Mouse (Mus musculus): Measurements from ENCODE around the gene Sucla2. TPM values are rescaled to one million over a fixed set of nuclear protein-coding genes. Genes with fewer than 3 reads are reported as not detected.

Sucla2 gene
- 102 and 112 TPM in 2 replicates for polyA plus RNA-seq (2014; fragmentation: Nextera tagmentation; extraction: Ambion mirVana)

DNA sequence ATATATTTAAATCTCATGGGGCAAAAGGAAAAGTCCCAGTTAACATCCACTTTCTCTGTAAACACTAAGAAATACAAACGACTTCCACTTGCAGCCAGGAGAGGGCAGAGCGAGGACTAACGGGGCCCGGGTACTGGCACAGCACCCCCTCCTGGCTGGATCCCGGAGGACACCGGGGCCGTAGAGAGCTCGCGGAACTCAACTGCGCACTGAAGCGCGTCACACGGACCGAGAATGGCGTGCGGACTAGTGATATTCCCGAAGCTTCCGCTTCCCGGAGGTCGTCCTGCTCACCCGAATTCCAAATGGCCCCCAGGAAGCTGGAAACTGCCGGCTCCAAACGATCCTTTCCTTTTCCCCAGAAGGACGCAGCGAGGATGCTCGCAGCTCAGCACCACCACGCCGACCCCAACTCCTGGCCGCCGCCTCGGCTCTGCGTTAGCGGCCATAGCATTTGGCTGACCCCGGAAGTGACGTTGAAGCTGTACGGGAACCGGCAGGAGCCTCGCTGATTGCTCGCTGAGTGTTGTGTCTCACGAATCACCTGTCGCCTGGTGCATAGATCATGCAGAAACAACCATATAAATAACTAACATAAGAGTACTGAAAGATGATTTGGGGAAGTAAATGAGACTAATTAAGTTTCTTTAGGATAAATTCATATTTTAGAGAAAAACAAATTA is at the start of gene Sucla2:
TSS of gene Sucla2 (plus strand) at position 554 of the 683 bp plus-strand sequence.
- peak within 1 kb of the TSS; percentile 54 for H3K9ac ChIP-seq
- H3K27me3 ChIP-seq (ENCODE audit: insufficient read depth, low read length): no peaks in the 10 kb centered on the region
- H3K9me3 ChIP-seq (ENCODE audit: low read depth, low read length): no peaks in the 10 kb centered on the region
- WGBS: under 1% methylated on average over 37 of the region's 41 CpGs
- peak within 1 kb of the TSS; percentile 88 for H3K27ac ChIP-seq (ENCODE audit: low read depth)
- TF ChIP-seq CTCF (IDR thresholded peaks at IDR 0.05; ENCODE audit: low read depth): peak; percentile 99
- DNase-seq (peak; percentile 99), ATAC-seq (ENCODE audit: insufficient read depth) (peak; percentile 100)
- peak within 1 kb of the TSS; percentile 56 for H3K4me2 ChIP-seq
- H3K4me1 ChIP-seq (ENCODE audit: insufficient read depth): no peaks in the 10 kb centered on the region
- no peaks in the 10 kb centered on the region for H3K36me3 ChIP-seq (ENCODE audit: insufficient read depth)
- peak within 1 kb of the TSS; percentile 50 for H3K4me3 ChIP-seq (ENCODE audit: low read depth, low read length)

DNA sequence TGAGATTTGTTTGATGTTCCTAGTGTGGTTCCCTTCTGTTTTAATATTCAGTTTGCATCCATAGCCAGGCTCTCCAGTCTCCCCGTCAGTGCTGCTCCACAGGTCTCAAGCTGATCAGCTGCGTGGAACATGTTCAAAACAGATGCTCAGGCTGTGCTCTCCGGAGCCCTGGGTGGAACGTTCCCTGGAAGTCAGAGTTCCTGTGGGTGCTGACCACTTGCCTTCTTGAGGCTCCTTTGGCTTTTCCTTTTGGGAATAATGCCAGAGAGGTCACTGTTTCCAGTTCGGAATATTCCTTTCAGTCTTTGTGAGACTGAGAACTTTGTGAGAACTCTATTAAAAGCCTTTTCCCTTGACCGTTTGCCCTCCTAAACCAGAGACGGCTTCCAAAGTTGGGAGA is 49.6 kb upstream of the Sucla2 start:
- Histone ChIP-seq H3K4me1 (ENCODE audit: insufficient read depth) (peaks cover 6% of the 10 kb centered on the region; the same call in 1 of the 2 replicates), H3K9ac (no peak overlapping the region), H3K9me3 (ENCODE audit: low read depth, low read length) (no peaks in the 10 kb centered on the region), H3K27me3 (ENCODE audit: insufficient read depth, low read length) (no peaks in the 10 kb centered on the region), H3K36me3 (ENCODE audit: insufficient read depth) (no peaks in the 10 kb centered on the region), H3K4me2 (no peak overlapping the region), H3K27ac (ENCODE audit: low read depth) (no peak overlapping the region), H3K4me3 (ENCODE audit: low read depth, low read length) (no peak overlapping the region)
- WGBS: 65% methylated on average over 7 of the region's 7 CpGs
- DNase-seq: no peak
- ATAC-seq (ENCODE audit: insufficient read depth): no peak
- TF ChIP-seq CTCF (IDR thresholded peaks at IDR 0.05; ENCODE audit: low read depth): no peak

DNA sequence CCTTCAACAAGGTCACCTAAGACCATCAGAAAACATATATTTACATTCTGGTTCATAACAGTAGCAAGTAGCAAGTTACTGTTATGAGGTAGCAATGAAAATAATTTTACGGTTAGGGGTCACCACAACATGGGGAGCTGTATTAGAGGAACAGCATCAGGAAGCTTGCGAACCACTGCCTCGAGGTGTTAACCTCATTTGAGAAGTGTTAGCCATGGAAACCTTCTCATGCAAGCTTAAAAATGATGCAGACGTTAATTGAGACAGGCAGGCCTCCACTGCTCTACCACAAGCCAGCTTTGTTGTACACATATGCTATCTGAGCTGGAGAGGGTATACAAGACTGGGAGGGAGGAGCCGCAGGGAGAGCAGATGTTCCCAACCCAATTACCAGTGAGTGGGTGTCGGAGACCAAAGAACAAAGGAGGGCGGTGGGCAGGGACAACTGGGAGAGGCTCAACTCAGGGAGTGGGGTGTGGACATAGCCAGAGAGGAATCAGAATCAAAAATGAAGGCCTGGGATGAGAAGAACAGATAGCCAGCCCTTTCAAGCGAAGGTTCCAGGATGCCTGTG is 48.7 kb upstream of the Sucla2 start:
- Histone ChIP-seq H3K27ac (ENCODE audit: low read depth) (no peak overlapping the region), H3K36me3 (ENCODE audit: insufficient read depth) (no peaks in the 10 kb centered on the region), H3K9me3 (ENCODE audit: low read depth, low read length) (no peaks in the 10 kb centered on the region), H3K4me3 (ENCODE audit: low read depth, low read length) (no peak overlapping the region), H3K4me1 (ENCODE audit: insufficient read depth) (peaks cover 6% of the 10 kb centered on the region; the same call in 1 of the 2 replicates), H3K4me2 (no peak overlapping the region), H3K9ac (no peak overlapping the region), H3K27me3 (ENCODE audit: insufficient read depth, low read length) (no peaks in the 10 kb centered on the region)
- ATAC-seq (ENCODE audit: insufficient read depth) (no peak), DNase-seq (no peak)
- 73% methylated on average over 8 of the region's 8 CpGs for WGBS
- no peak for TF ChIP-seq CTCF (IDR thresholded peaks at IDR 0.05; ENCODE audit: low read depth)

DNA sequence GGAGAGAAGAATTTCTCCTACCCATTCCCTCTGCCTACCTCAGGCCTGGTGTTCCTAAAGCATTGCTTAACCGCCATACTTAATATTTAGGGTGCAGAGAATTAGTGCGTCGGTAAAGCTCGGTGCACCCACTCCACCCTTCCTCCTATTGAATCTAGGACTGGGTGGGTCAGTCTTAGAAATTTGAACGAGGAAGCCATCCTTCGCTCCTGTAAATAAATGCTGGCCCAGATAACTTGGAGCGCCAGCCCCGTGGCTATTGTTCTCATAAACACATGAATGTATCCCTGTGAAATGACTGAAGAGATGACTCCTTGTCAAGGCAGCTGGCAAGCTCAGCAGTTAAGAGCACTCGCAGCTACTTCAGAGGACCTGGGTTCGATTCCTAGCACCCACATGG is 48.0 kb upstream of the Sucla2 start:
- Histone ChIP-seq H3K9me3 (ENCODE audit: low read depth, low read length) (no peaks in the 10 kb centered on the region), H3K9ac (no peak overlapping the region), H3K27ac (ENCODE audit: low read depth) (no peak overlapping the region), H3K36me3 (ENCODE audit: insufficient read depth) (no peaks in the 10 kb centered on the region), H3K4me2 (no peak overlapping the region), H3K4me1 (ENCODE audit: insufficient read depth) (peaks cover 6% of the 10 kb centered on the region; the same call in 1 of the 2 replicates), H3K27me3 (ENCODE audit: insufficient read depth, low read length) (no peaks in the 10 kb centered on the region), H3K4me3 (ENCODE audit: low read depth, low read length) (no peak overlapping the region)
- 89% methylated on average over 10 of the region's 10 CpGs for WGBS
- TF ChIP-seq CTCF (IDR thresholded peaks at IDR 0.05; ENCODE audit: low read depth): no peak
- ATAC-seq (ENCODE audit: insufficient read depth) (no peak), DNase-seq (no peak)

DNA sequence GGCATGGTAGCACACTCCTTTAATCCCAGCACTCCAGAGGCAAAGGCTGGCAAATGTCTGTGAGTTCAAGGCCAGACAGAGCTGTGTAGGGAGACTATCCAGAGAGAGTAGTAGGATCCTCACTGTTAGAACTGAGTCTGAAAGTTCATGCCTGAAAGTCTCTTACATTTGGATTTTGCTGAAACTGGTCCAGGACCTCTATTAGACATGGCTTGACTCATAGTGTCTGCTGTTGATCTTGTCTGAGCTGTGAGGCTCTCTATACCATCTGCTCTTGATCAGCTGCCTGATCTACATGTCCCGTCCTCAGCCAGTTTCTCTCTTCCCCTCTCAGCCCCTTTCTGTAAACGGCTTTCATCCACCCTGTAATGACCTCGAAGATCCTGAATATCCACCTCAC is 46.8 kb upstream of the Sucla2 start:
- peaks cover 6% of the 10 kb centered on the region; the same call in 1 of the 2 replicates for H3K4me1 ChIP-seq (ENCODE audit: insufficient read depth)
- H3K4me3 ChIP-seq (ENCODE audit: low read depth, low read length): no peak overlapping the region
- DNase-seq (no peak), ATAC-seq (ENCODE audit: insufficient read depth) (no peak)
- no peak overlapping the region for H3K27ac ChIP-seq (ENCODE audit: low read depth)
- H3K9me3 ChIP-seq (ENCODE audit: low read depth, low read length): no peaks in the 10 kb centered on the region
- H3K36me3 ChIP-seq (ENCODE audit: insufficient read depth): no peaks in the 10 kb centered on the region
- no peak overlapping the region for H3K4me2 ChIP-seq
- no peaks in the 10 kb centered on the region for H3K27me3 ChIP-seq (ENCODE audit: insufficient read depth, low read length)
- no peak for TF ChIP-seq CTCF (IDR thresholded peaks at IDR 0.05; ENCODE audit: low read depth)
- no peak overlapping the region for H3K9ac ChIP-seq
- WGBS: 56% methylated on average over 3 of the region's 3 CpGs

DNA sequence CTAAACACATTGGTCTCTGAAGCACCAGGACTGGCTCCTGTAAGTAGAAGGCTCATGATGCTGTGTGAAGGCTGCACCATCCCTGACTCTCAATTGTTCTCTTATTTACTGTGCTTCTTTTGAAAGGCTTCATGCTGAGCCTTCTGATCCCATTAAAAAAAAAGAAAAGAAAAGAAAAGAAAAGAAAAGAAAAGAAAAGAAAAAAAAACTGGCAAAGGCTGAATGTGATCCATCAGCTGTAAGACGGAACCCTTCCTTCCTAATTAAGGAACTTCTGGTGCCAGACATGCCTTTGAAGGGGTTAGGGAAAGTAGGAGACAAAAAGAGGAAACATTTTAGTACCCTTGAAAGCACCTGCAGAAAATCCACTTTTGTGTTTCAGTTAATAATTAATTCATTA is 45.3 kb upstream of the Sucla2 start:
- Histone ChIP-seq H3K27me3 (ENCODE audit: insufficient read depth, low read length) (no peaks in the 10 kb centered on the region), H3K4me1 (ENCODE audit: insufficient read depth) (no peaks in the 10 kb centered on the region), H3K4me2 (no peak overlapping the region), H3K9ac (no peak overlapping the region), H3K4me3 (ENCODE audit: low read depth, low read length) (no peak overlapping the region), H3K36me3 (ENCODE audit: insufficient read depth) (no peaks in the 10 kb centered on the region), H3K9me3 (ENCODE audit: low read depth, low read length) (no peaks in the 10 kb centered on the region), H3K27ac (ENCODE audit: low read depth) (no peak overlapping the region)
- WGBS: 70% methylated on average over 1 of the region's 1 CpGs
- DNase-seq (no peak), ATAC-seq (ENCODE audit: insufficient read depth) (no peak)
- TF ChIP-seq CTCF (IDR thresholded peaks at IDR 0.05; ENCODE audit: low read depth): no peak

DNA sequence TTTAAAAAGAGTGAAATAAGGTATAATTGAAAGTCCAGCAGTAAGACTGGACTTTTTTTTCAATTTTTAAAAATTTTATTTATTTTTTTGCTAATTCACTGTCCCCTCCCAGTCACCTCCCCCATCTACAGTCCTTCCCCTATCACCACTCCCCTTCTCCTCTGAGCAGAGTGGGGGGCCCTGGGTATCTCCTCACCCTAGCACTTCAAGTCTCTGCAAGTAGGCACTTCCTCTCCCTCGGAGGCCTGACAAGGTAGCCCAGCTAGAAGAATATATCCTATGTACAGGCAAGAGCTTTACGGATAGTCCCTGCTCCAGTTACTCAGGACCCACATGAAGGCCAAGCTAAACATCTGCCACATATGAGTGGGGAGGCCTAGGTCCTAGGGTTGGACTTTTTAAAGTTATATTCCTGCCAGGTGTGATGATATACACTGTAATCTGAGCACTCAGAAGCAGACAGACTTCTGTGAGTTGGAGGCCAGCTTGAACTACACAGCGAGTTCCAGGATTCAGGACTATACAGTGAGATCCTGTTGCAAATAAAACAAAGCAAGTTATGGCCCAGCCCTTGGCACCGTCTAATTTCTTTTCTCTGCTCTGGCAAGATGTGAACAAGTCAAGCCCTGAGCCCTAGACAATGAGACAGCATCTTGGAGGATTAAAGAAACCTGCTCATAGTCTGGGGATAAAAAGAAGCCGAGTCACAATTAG is 41.4 kb upstream of the Sucla2 start:
- no peak overlapping the region for H3K27ac ChIP-seq (ENCODE audit: low read depth)
- TF ChIP-seq CTCF (IDR thresholded peaks at IDR 0.05; ENCODE audit: low read depth): no peak
- no peak overlapping the region for H3K4me3 ChIP-seq (ENCODE audit: low read depth, low read length)
- H3K27me3 ChIP-seq (ENCODE audit: insufficient read depth, low read length): no peaks in the 10 kb centered on the region
- WGBS: 68% methylated on average over 5 of the region's 5 CpGs
- DNase-seq (no peak), ATAC-seq (ENCODE audit: insufficient read depth) (0 out of 2 replicates have a peak, but pooled peaks have one; percentile 21)
- H3K9ac ChIP-seq: no peak overlapping the region
- H3K9me3 ChIP-seq (ENCODE audit: low read depth, low read length): no peaks in the 10 kb centered on the region
- no peaks in the 10 kb centered on the region for H3K4me1 ChIP-seq (ENCODE audit: insufficient read depth)
- no peak overlapping the region for H3K4me2 ChIP-seq
- H3K36me3 ChIP-seq (ENCODE audit: insufficient read depth): no peaks in the 10 kb centered on the region

Measured in lung, embryonic 14.5 days (tissue).